Mouse (Mus musculus): ENCODE measurements around the gene Fcgr4. TPM values are rescaled to one million over a fixed set of nuclear protein-coding genes. Genes with fewer than 3 reads are reported as not detected.
"Not testable (repeated sequence)": the region's sequence is repeated elsewhere in the genome, so short reads cannot be mapped to it uniquely, and the experiment has no call there.

Fcgr4 gene
- total RNA-seq, 2 experiments from 2014 or later: 5.8 to 13.0 TPM

- no peak for DNase-seq (ENCODE audit: low spot score in 2 of 2)
Measured at GRCm38 (mm10) chr1:171049263-171049662, 30.5 kb downstream of the Fcgr4 start.

- no peak for DNase-seq (ENCODE audit: low spot score in 2 of 2)
Measured at GRCm38 (mm10) chr1:171050774-171051173, 32.1 kb downstream of the Fcgr4 start.

GRCm38 (mm10) chr1:171053305-171053704 lies 34.6 kb downstream of the Fcgr4 start:
- no peak for DNase-seq (ENCODE audit: low spot score in 2 of 2)

- no peak for DNase-seq (ENCODE audit: low spot score in 2 of 2)
Measured at GRCm38 (mm10) chr1:171057253-171057652, 38.5 kb downstream of the Fcgr4 start.

- no peak for DNase-seq (ENCODE audit: low spot score in 2 of 2)
Measured at GRCm38 (mm10) chr1:171059203-171059602, 40.5 kb downstream of the Fcgr4 start.

GRCm38 (mm10) chr1:171060392-171060791 lies 41.7 kb downstream of the Fcgr4 start:
- DNase-seq (ENCODE audit: low spot score in 2 of 2): no peak

- DNase-seq (ENCODE audit: low spot score in 2 of 2): no peak
Measured at GRCm38 (mm10) chr1:171061566-171061965, 42.8 kb downstream of the Fcgr4 start.

GRCm38 (mm10) chr1:171063569-171064490 lies 45.1 kb downstream of the Fcgr4 start:
- peak; percentile 48 to 52 for DNase-seq (ENCODE audit: low spot score in 2 of 2)

- peak; percentile 81 for DNase-seq (ENCODE audit: low spot score in 2 of 2)
Measured at GRCm38 (mm10) chr1:171064491-171065242, 45.9 kb downstream of the Fcgr4 start, which contains the start of gene Fcgr3. Fcgr3 (minus strand) TSS chr1:171064935.

- DNase-seq (ENCODE audit: low spot score in 2 of 2): peak; percentile 41 to 48
Measured at GRCm38 (mm10) chr1:171065243-171065587, 46.5 kb downstream of the Fcgr4 start.

GRCm38 (mm10) chr1:171065768-171066167 lies 47.0 kb downstream of the Fcgr4 start:
- DNase-seq (ENCODE audit: low spot score in 2 of 2): peak; percentile 36 to 56

GRCm38 (mm10) chr1:171066583-171066982 lies 47.9 kb downstream of the Fcgr4 start:
- not testable (repeated sequence) for DNase-seq (ENCODE audit: low spot score in 2 of 2)

- DNase-seq (ENCODE audit: low spot score in 2 of 2): not testable (repeated sequence)
Measured at GRCm38 (mm10) chr1:171067928-171068327, 49.2 kb downstream of the Fcgr4 start.

GRCm38 (mm10) chr1:171069508-171069907 lies 50.8 kb downstream of the Fcgr4 start:
- peak in 1 of 2 experiments; percentile 25 for DNase-seq (ENCODE audit: low spot score in 2 of 2)

GRCm38 (mm10) chr1:171070879-171071278 lies 52.2 kb downstream of the Fcgr4 start:
- not testable (repeated sequence) for DNase-seq (ENCODE audit: low spot score in 2 of 2)

GRCm38 (mm10) chr1:171071726-171072125 lies 53.0 kb downstream of the Fcgr4 start:
- not testable (repeated sequence) for DNase-seq (ENCODE audit: low spot score in 2 of 2)

GRCm38 (mm10) chr1:171072217-171072616 lies 53.5 kb downstream of the Fcgr4 start:
- DNase-seq (ENCODE audit: low spot score in 2 of 2): not testable (repeated sequence)

- peak in 1 of 2 experiments; percentile 15 for DNase-seq (ENCODE audit: low spot score in 2 of 2)
Measured at GRCm38 (mm10) chr1:171074283-171074682, 55.6 kb downstream of the Fcgr4 start.

- DNase-seq (ENCODE audit: low spot score in 2 of 2): not testable (repeated sequence)
Measured at GRCm38 (mm10) chr1:171076176-171076575, 57.5 kb downstream of the Fcgr4 start.

GRCm38 (mm10) chr1:171077192-171077591 lies 58.5 kb downstream of the Fcgr4 start:
- not testable (repeated sequence) for DNase-seq (ENCODE audit: low spot score in 2 of 2)

GRCm38 (mm10) chr1:171077955-171078354 lies 59.2 kb downstream of the Fcgr4 start:
- DNase-seq (ENCODE audit: low spot score in 2 of 2): peak; percentile 31 to 36

- not testable (repeated sequence) for DNase-seq (ENCODE audit: low spot score in 2 of 2)
Measured at GRCm38 (mm10) chr1:171078419-171078818, 59.7 kb downstream of the Fcgr4 start.
